Mouse (Mus musculus) ES-Bruce4 (cell line): ENCODE measurements around the gene Ddx4. TPM values are rescaled to one million over a fixed set of nuclear protein-coding genes. Genes with fewer than 3 reads are reported as not detected.

Experiments used
- H3K27ac ChIP-seq: 2 replicates; pipeline ENCODE4 v1.5.1; 2012; ENCODE audit warnings: low read length, inconsistent platforms; ENCODE audit not compliant: insufficient read depth
- H3K27me3 ChIP-seq: 2 replicates; pipeline ENCODE4 v1.6.1; 2012; ENCODE audit warnings: mild to moderate bottlenecking, low read length, inconsistent platforms; ENCODE audit not compliant: control insufficient read depth, poor library complexity, insufficient read depth, severe bottlenecking
- H3K36me3 ChIP-seq: 2 replicates; pipeline ENCODE4 v1.6.1; 2012; ENCODE audit warnings: inconsistent platforms, mild to moderate bottlenecking, low read length, moderate library complexity; ENCODE audit not compliant: control insufficient read depth, poor library complexity, insufficient read depth, severe bottlenecking
- H3K4me1 ChIP-seq: one replicate; pipeline ENCODE4 v1.8.1; 2011; ENCODE audit warnings: low read length; ENCODE audit not compliant: control insufficient read depth, insufficient read depth
- H3K4me3 ChIP-seq: 2 replicates; pipeline ENCODE4 v1.5.1; 2011; ENCODE audit warnings: low read depth, mild to moderate bottlenecking, low read length
- H3K9ac ChIP-seq: 2 replicates; pipeline ENCODE4 v1.6.1; 2012; ENCODE audit warnings: low read depth, mild to moderate bottlenecking, inconsistent platforms; ENCODE audit not compliant: poor library complexity, severe bottlenecking
- H3K9me3 ChIP-seq: replicated peaks from 2 replicates; pipeline ENCODE4 v1.6.1; 2012; ENCODE audit warnings: mild to moderate bottlenecking, low read length, inconsistent platforms; ENCODE audit not compliant: control insufficient read depth, poor library complexity, insufficient read depth, severe bottlenecking
- CTCF ChIP-seq: IDR thresholded peaks from one replicate; pipeline ENCODE4 v1.8.1; 2011; ENCODE audit warnings: low read depth, low read length
- EP300 ChIP-seq: IDR thresholded peaks from 2 replicates; pipeline ENCODE4 v1.6.1; 2011; ENCODE audit warnings: low read depth, low read length; ENCODE audit not compliant: insufficient read depth
- POLR2A ChIP-seq: IDR thresholded peaks from one replicate; pipeline ENCODE4 v1.8.1; 2011; ENCODE audit warnings: low read length; ENCODE audit not compliant: insufficient read depth
- polyA plus RNA-seq: library from polyadenylated mRNA; stranded (reverse); fragments of >200 nt; gene quantifications from 2 replicates; pipeline ENCODE4 v1.2.4, GENCODE M21; 2011; ENCODE audit warnings: low read depth; ENCODE audit not compliant: missing spikeins, insufficient read depth, insufficient read length

Ddx4 gene
- polyA plus RNA-seq, 1 experiment: 15.3 TPM

- H3K4me3 ChIP-seq: no peak overlapping the region
- H3K4me1 ChIP-seq: no peaks in the 10 kb centered on the region
- no peaks in the 10 kb centered on the region for H3K36me3 ChIP-seq
- no peak overlapping the region for H3K27ac ChIP-seq
- no peaks in the 10 kb centered on the region for H3K27me3 ChIP-seq
- TF ChIP-seq POLR2A (no peak), EP300 (no peak), CTCF (no peak)
- H3K9ac ChIP-seq: no peak overlapping the region
- no peaks in the 10 kb centered on the region for H3K9me3 ChIP-seq
These were observed 14.3 kb upstream of the Ddx4 start for GRCm38 (mm10) chr13:112666433-112667024.

- Histone ChIP-seq H3K27ac (no peak overlapping the region), H3K4me1 (no peaks in the 10 kb centered on the region), H3K9ac (no peak overlapping the region), H3K4me3 (no peak overlapping the region), H3K27me3 (no peaks in the 10 kb centered on the region), H3K36me3 (no peaks in the 10 kb centered on the region), H3K9me3 (no peaks in the 10 kb centered on the region)
- TF ChIP-seq POLR2A (no peak), EP300 (no peak), CTCF (no peak)
These were observed 9.4 kb upstream of the Ddx4 start for GRCm38 (mm10) chr13:112661687-112662086.

- Histone ChIP-seq H3K4me1 (no peaks in the 10 kb centered on the region), H3K4me3 (peak within 1 kb of the TSS; percentile 97), H3K36me3 (no peaks in the 10 kb centered on the region), H3K27me3 (no peaks in the 10 kb centered on the region), H3K27ac (no peak within 1 kb of the TSS), H3K9me3 (no peaks in the 10 kb centered on the region), H3K9ac (peak within 1 kb of the TSS; percentile 46)
- peak; percentile 63 for TF ChIP-seq POLR2A
- TF ChIP-seq EP300: no peak
These were observed 8.5 kb upstream of the Ddx4 start, which contains the start of gene Slc38a9 for GRCm38 (mm10) chr13:112660574-112661381. Slc38a9 (plus strand) TSS chr13:112660751.

- no peak overlapping the region for H3K27ac ChIP-seq
- no peaks in the 10 kb centered on the region for H3K27me3 ChIP-seq
- TF ChIP-seq CTCF (no peak), POLR2A (no peak), EP300 (no peak)
- no peaks in the 10 kb centered on the region for H3K36me3 ChIP-seq
- H3K4me1 ChIP-seq: no peaks in the 10 kb centered on the region
- peak overlapping the region; percentile 39 for H3K9ac ChIP-seq
- H3K9me3 ChIP-seq: no peaks in the 10 kb centered on the region
- peak overlapping the region; percentile 97 for H3K4me3 ChIP-seq
These were observed 7.8 kb upstream of the Ddx4 start for GRCm38 (mm10) chr13:112659986-112660573.

- TF ChIP-seq EP300 (no peak), CTCF (no peak), POLR2A (no peak)
- Histone ChIP-seq H3K4me1 (no peaks in the 10 kb centered on the region), H3K27me3 (peaks cover 8% of the 10 kb centered on the region; the same call in 1 of the 2 replicates), H3K27ac (no peak overlapping the region), H3K9me3 (peaks cover 9% of the 10 kb centered on the region), H3K9ac (peak overlapping the region; percentile 24; the same call in 1 of the 2 replicates), H3K4me3 (no peak overlapping the region), H3K36me3 (no peaks in the 10 kb centered on the region)
These were observed 1.1 kb downstream of the Ddx4 start for GRCm38 (mm10) chr13:112651183-112651582.
